Mouse (Mus musculus): Measurements from ENCODE around the gene St8sia6.

DNA sequence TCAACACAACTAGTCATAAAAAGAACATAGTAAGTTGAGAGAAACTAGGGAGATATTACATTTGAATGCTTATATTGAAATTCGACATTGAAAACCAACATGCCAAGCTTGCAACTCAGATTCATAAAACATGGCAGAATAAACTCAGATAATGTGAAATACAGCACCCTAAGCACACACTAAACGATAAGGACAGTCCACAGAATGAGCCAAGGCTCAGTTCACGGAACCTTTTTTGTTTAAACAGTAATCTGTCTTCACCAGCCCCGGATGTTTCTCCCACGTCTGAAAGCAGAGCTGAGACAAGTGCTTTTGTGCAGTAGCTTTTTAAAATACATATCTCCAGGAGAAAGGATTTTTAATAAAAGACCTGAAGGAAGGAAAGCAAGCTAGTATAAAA is 14.7 kb upstream of the St8sia6 start:
- TF ChIP-seq CTCF (IDR thresholded peaks at IDR 0.05; ENCODE audit: low read depth) = no peak
- TF ChIP-seq EP300 (IDR thresholded peaks at IDR 0.05; ENCODE audit: low read depth) = no peak

Data from heart, postnatal 0 days (tissue).